8 mouse cellular contexts compared by ENCODE assay signal in the genomic region with DNA sequence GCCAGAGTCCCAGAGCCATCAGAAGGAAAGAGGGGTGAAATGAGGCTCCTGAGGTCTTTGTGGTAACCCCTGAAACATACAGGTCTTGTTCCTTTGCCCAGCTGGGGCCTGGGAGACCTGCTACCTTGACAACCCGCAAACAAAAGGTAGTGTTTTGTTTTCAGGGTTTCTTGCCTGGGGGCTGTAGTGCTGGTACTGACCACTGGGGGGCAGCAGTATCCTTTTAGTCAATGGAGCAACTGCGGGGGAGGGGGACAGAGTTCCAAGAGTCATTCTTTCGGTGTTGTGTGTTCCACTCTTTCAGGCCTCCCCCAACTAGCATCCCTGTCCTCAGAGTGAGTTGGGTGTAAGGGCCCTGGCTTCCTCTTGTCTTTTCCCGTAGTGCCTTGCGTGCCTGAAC. TPM values are rescaled to one million over a fixed set of nuclear protein-coding genes. Genes with fewer than 3 reads are reported as not detected.
DNase-seq lines count a peak whose midpoint lies in the region; ATAC-seq and TF ChIP-seq lines count a peak whose summit lies in the region.

No protein-coding gene starts in this region.

- TF ChIP-seq POLR2A in testis, adult 2 months (IDR thresholded peaks at IDR 0.05; ENCODE audit: control insufficient read depth, low read depth, low read length), result no peak

- ATAC-seq in embryonic facial prominence, embryonic 12.5 days (ENCODE audit: insufficient number of reproducible peaks, insufficient read depth, low FRiP score, low TSS enrichment), result no peak
- ATAC-seq in heart, embryonic 12.5 days (ENCODE audit: insufficient number of reproducible peaks, low FRiP score), result no peak
- no peak for ATAC-seq in kidney, embryonic 16.5 days (ENCODE audit: low FRiP score, low TSS enrichment)
- ATAC-seq in liver, embryonic 15.5 days (ENCODE audit: insufficient read depth), result no peak
- no peak for ATAC-seq in neural tube, embryonic 11.5 days (ENCODE audit: insufficient read depth, low FRiP score, low TSS enrichment)

- peaks cover 17% of the 10 kb centered on the region for H3K4me1 ChIP-seq in embryonic facial prominence, embryonic 12.5 days
- peaks cover 19% of the 10 kb centered on the region for H3K4me1 ChIP-seq in heart, embryonic 12.5 days (replicated peaks)
- H3K4me1 ChIP-seq in kidney, embryonic 16.5 days (ENCODE audit: insufficient read depth, low read length), result peaks cover 19% of the 10 kb centered on the region
- H3K4me1 ChIP-seq in liver, embryonic 15.5 days (replicated peaks), result peaks cover 15% of the 10 kb centered on the region
- H3K4me1 ChIP-seq in neural tube, embryonic 11.5 days (ENCODE audit: control insufficient read depth, insufficient read depth, low read length), result peaks cover 12% of the 10 kb centered on the region
- H3K4me1 ChIP-seq in testis, adult 2 months (ENCODE audit: control insufficient read depth, insufficient read depth, low read length), result peaks cover 27% of the 10 kb centered on the region

- 21% methylated on average over 5 of the region's 5 CpGs for WGBS in embryonic facial prominence, embryonic 12.5 days
- WGBS in heart, embryonic 12.5 days, result 11% methylated on average over 5 of the region's 5 CpGs
- WGBS in kidney, embryonic 16.5 days, result 13% methylated on average over 5 of the region's 5 CpGs
- WGBS in liver, embryonic 15.5 days (ENCODE audit: insufficient replicate concordance), result 19% methylated on average over 5 of the region's 5 CpGs
- 15% methylated on average over 5 of the region's 5 CpGs for WGBS in neural tube, embryonic 11.5 days

- no peaks in the 10 kb centered on the region for H3K79me2 ChIP-seq in C2C12 (ENCODE audit: control insufficient read depth, insufficient read depth)

- no peaks in the 10 kb centered on the region for H3K36me3 ChIP-seq in C2C12 (ENCODE audit: control insufficient read depth, insufficient read depth)
- H3K36me3 ChIP-seq in embryonic facial prominence, embryonic 12.5 days, result 0 out of 2 replicates have a peak, but pooled peaks cover 2% of the 10 kb centered on the region
- no peaks in the 10 kb centered on the region for H3K36me3 ChIP-seq in heart, embryonic 12.5 days
- no peaks in the 10 kb centered on the region for H3K36me3 ChIP-seq in kidney, embryonic 16.5 days (ENCODE audit: insufficient read depth, low read length)
- no peaks in the 10 kb centered on the region for H3K36me3 ChIP-seq in liver, embryonic 15.5 days (replicated peaks)
- no peaks in the 10 kb centered on the region for H3K36me3 ChIP-seq in neural tube, embryonic 11.5 days (ENCODE audit: control insufficient read depth, insufficient read depth, low read length)
- peaks cover 2% of the 10 kb centered on the region; the same call in 1 of the 2 replicates for H3K36me3 ChIP-seq in testis, adult 2 months (ENCODE audit: control insufficient read depth, insufficient read depth, low read length)

- H3K9ac ChIP-seq in embryonic facial prominence, embryonic 12.5 days, result peak overlapping the region; percentile 81
- H3K9ac ChIP-seq in heart, embryonic 12.5 days, result peak overlapping the region; percentile 36; the same call in 1 of the 2 replicates
- peak overlapping the region; percentile 94 for H3K9ac ChIP-seq in kidney, embryonic 16.5 days (replicated peaks; ENCODE audit: low read length)
- H3K9ac ChIP-seq in liver, embryonic 15.5 days, result no peak overlapping the region
- peak overlapping the region; percentile 95 for H3K9ac ChIP-seq in neural tube, embryonic 11.5 days (ENCODE audit: low read length)

- peak overlapping the region; percentile 90 for H3K4me2 ChIP-seq in embryonic facial prominence, embryonic 12.5 days (replicated peaks)
- H3K4me2 ChIP-seq in heart, embryonic 12.5 days, result peak overlapping the region; percentile 97
- peak overlapping the region; percentile 96 for H3K4me2 ChIP-seq in kidney, embryonic 16.5 days (replicated peaks; ENCODE audit: low read depth, low read length)
- peak overlapping the region; percentile 83; the same call in 1 of the 2 replicates for H3K4me2 ChIP-seq in liver, embryonic 15.5 days
- peak overlapping the region; percentile 94 for H3K4me2 ChIP-seq in neural tube, embryonic 11.5 days (ENCODE audit: low read depth)

- no peak overlapping the region for H3K4me3 ChIP-seq in C2C12 (ENCODE audit: insufficient read depth, poor library complexity, severe bottlenecking)
- H3K4me3 ChIP-seq in embryonic facial prominence, embryonic 12.5 days, result peak overlapping the region; percentile 76
- peak overlapping the region; percentile 63; the same call in 1 of the 2 replicates for H3K4me3 ChIP-seq in heart, embryonic 12.5 days
- H3K4me3 ChIP-seq in kidney, embryonic 16.5 days (ENCODE audit: low read length), result peak overlapping the region; percentile 71
- no peak overlapping the region for H3K4me3 ChIP-seq in liver, embryonic 15.5 days (replicated peaks)
- H3K4me3 ChIP-seq in neural tube, embryonic 11.5 days (ENCODE audit: low read depth, low read length), result peak overlapping the region; percentile 82
- H3K4me3 ChIP-seq in testis, adult 2 months (ENCODE audit: control insufficient read depth, low read depth, low read length), result peak overlapping the region; percentile 98

- 0 out of 2 replicates have a peak overlapping the region, but pooled peaks have one; percentile 11 for H3K27ac ChIP-seq in embryonic facial prominence, embryonic 12.5 days
- no peak overlapping the region for H3K27ac ChIP-seq in heart, embryonic 12.5 days (ENCODE audit: poor library complexity, severe bottlenecking)
- no peak overlapping the region for H3K27ac ChIP-seq in kidney, embryonic 16.5 days (ENCODE audit: low read length)
- H3K27ac ChIP-seq in liver, embryonic 15.5 days (replicated peaks), result no peak overlapping the region
- H3K27ac ChIP-seq in neural tube, embryonic 11.5 days (ENCODE audit: low read depth, low read length), result no peak overlapping the region
- no peak overlapping the region; the same call in 1 of the 2 replicates for H3K27ac ChIP-seq in testis, adult 2 months (ENCODE audit: control insufficient read depth, insufficient read depth, low read depth, low read length)

- H3K79me3 ChIP-seq in C2C12 (ENCODE audit: low read depth), result no peaks in the 10 kb centered on the region

- TF ChIP-seq CTCF in C2C12 (IDR thresholded peaks at IDR 0.05; ENCODE audit: control insufficient read depth, insufficient read depth, insufficient read length), result peak; percentile 57
- peak; percentile 82; the same call in 1 of the 2 replicates for TF ChIP-seq CTCF in testis, adult 2 months (IDR thresholded peaks at IDR 0.05; ENCODE audit: control insufficient read depth, insufficient read depth, insufficient replicate concordance, low read depth, low read length)

- peak; percentile 92 for DNase-seq in adrenal gland, postnatal 14 days
- DNase-seq in neural tube, embryonic 11.5 days (ENCODE audit: low spot score), result peak; percentile 86

- H3K9me3 ChIP-seq in embryonic facial prominence, embryonic 12.5 days, result no peaks in the 10 kb centered on the region
- H3K9me3 ChIP-seq in heart, embryonic 12.5 days (replicated peaks), result no peaks in the 10 kb centered on the region
- H3K9me3 ChIP-seq in kidney, embryonic 16.5 days (ENCODE audit: low read length), result no peaks in the 10 kb centered on the region
- H3K9me3 ChIP-seq in liver, embryonic 15.5 days (replicated peaks), result no peaks in the 10 kb centered on the region
- no peaks in the 10 kb centered on the region for H3K9me3 ChIP-seq in neural tube, embryonic 11.5 days (ENCODE audit: control insufficient read depth, low read length)

- peaks cover 15% of the 10 kb centered on the region for H3K27me3 ChIP-seq in C2C12 (ENCODE audit: control insufficient read depth, insufficient read depth, insufficient read length)
- no peaks in the 10 kb centered on the region for H3K27me3 ChIP-seq in embryonic facial prominence, embryonic 12.5 days
- H3K27me3 ChIP-seq in heart, embryonic 12.5 days (replicated peaks), result peaks cover 15% of the 10 kb centered on the region; the same call in 1 of the 2 replicates
- no peaks in the 10 kb centered on the region for H3K27me3 ChIP-seq in kidney, embryonic 16.5 days (ENCODE audit: insufficient read depth, low read length)
- peaks cover 45% of the 10 kb centered on the region for H3K27me3 ChIP-seq in liver, embryonic 15.5 days
- H3K27me3 ChIP-seq in neural tube, embryonic 11.5 days (ENCODE audit: control insufficient read depth, insufficient read depth, low read length), result no peaks in the 10 kb centered on the region
- H3K27me3 ChIP-seq in testis, adult 2 months (ENCODE audit: control insufficient read depth, insufficient read depth, low read length), result no peaks in the 10 kb centered on the region

- no peak overlapping the region for H3ac ChIP-seq in C2C12 (ENCODE audit: control insufficient read depth, insufficient read length, low read depth)

RNA-seq across cellular contexts. Expression of gene Ralgds, which starts 1.6 kb away (rescaled TPM):
- 10.5 TPM for polyA plus RNA-seq in C2C12 (2012; fragmentation: generic; extraction: Trizol)
- total RNA-seq in adrenal gland, postnatal 14 days (2021), result 27.0 and 35.9 TPM in 2 replicates
- 64.1 and 66.1 TPM in 2 replicates for polyA plus RNA-seq in embryonic facial prominence, embryonic 12.5 days (2016; fragmentation: Nextera tagmentation; extraction: Ambion mirVana)
- polyA plus RNA-seq in heart, embryonic 12.5 days (2016; fragmentation: Nextera tagmentation; extraction: Ambion mirVana), result 21.1 and 22.1 TPM in 2 replicates
- 24.7 and 28.7 TPM in 2 replicates for polyA plus RNA-seq in kidney, embryonic 16.5 days (2015; fragmentation: Nextera tagmentation; extraction: Ambion mirVana)
- 1.8 and 2.2 TPM in 2 replicates for polyA plus RNA-seq in liver, embryonic 15.5 days (2015; fragmentation: Nextera tagmentation; extraction: Ambion mirVana)
- polyA plus RNA-seq in neural tube, embryonic 11.5 days (2014; fragmentation: Nextera tagmentation; extraction: Ambion mirVana), result 62.8 and 86.7 TPM in 2 replicates
- polyA plus RNA-seq in testis, adult 2 months (2012; rRNA removed), result 147 and 169 TPM in 2 replicates

RNA-seq across cellular contexts. Expression of gene Gm10134, which starts 8.6 kb away (rescaled TPM):
- polyA plus RNA-seq in C2C12 (2012; fragmentation: generic; extraction: Trizol), result not detected
- total RNA-seq in adrenal gland, postnatal 14 days (2021), result 1.1 and 3.2 TPM in 2 replicates
- 0.87 TPM in 1 of 2 replicates, not detected in the other for polyA plus RNA-seq in embryonic facial prominence, embryonic 12.5 days (2016; fragmentation: Nextera tagmentation; extraction: Ambion mirVana)
- polyA plus RNA-seq in heart, embryonic 12.5 days (2016; fragmentation: Nextera tagmentation; extraction: Ambion mirVana), result 0.82 TPM in 1 of 2 replicates, not detected in the other
- 8.3 and 9.8 TPM in 2 replicates for polyA plus RNA-seq in kidney, embryonic 16.5 days (2015; fragmentation: Nextera tagmentation; extraction: Ambion mirVana)
- 0.37 and 0.82 TPM in 2 replicates for polyA plus RNA-seq in liver, embryonic 15.5 days (2015; fragmentation: Nextera tagmentation; extraction: Ambion mirVana)
- polyA plus RNA-seq in neural tube, embryonic 11.5 days (2014; fragmentation: Nextera tagmentation; extraction: Ambion mirVana), result 1.0 TPM in 1 of 2 replicates, not detected in the other
- 0.47 and 0.78 TPM in 2 replicates for polyA plus RNA-seq in testis, adult 2 months (2012; rRNA removed)

RNA-seq across cellular contexts. Expression of gene Gbgt1, which starts 17.8 kb away (rescaled TPM):
- not detected for polyA plus RNA-seq in C2C12 (2012; fragmentation: generic; extraction: Trizol)
- 3.3 and 5.1 TPM in 2 replicates for total RNA-seq in adrenal gland, postnatal 14 days (2021)
- 0.36 TPM in 1 of 2 replicates, not detected in the other for polyA plus RNA-seq in embryonic facial prominence, embryonic 12.5 days (2016; fragmentation: Nextera tagmentation; extraction: Ambion mirVana)
- polyA plus RNA-seq in heart, embryonic 12.5 days (2016; fragmentation: Nextera tagmentation; extraction: Ambion mirVana), result 0.28 and 0.41 TPM in 2 replicates
- polyA plus RNA-seq in kidney, embryonic 16.5 days (2015; fragmentation: Nextera tagmentation; extraction: Ambion mirVana), result 5.5 and 6.3 TPM in 2 replicates
- 0.50 and 0.60 TPM in 2 replicates for polyA plus RNA-seq in liver, embryonic 15.5 days (2015; fragmentation: Nextera tagmentation; extraction: Ambion mirVana)
- 0.82 TPM in 1 of 2 replicates, not detected in the other for polyA plus RNA-seq in neural tube, embryonic 11.5 days (2014; fragmentation: Nextera tagmentation; extraction: Ambion mirVana)
- polyA plus RNA-seq in testis, adult 2 months (2012; rRNA removed), result 3.1 and 4.5 TPM in 2 replicates

RNA-seq across cellular contexts. Expression of gene Mrps2, which starts 46.6 kb away (rescaled TPM):
- 30.4 TPM for polyA plus RNA-seq in C2C12 (2012; fragmentation: generic; extraction: Trizol)
- 70.8 and 73.7 TPM in 2 replicates for total RNA-seq in adrenal gland, postnatal 14 days (2021)
- polyA plus RNA-seq in embryonic facial prominence, embryonic 12.5 days (2016; fragmentation: Nextera tagmentation; extraction: Ambion mirVana), result 57.5 and 61.8 TPM in 2 replicates
- polyA plus RNA-seq in heart, embryonic 12.5 days (2016; fragmentation: Nextera tagmentation; extraction: Ambion mirVana), result 49.6 and 52.9 TPM in 2 replicates
- polyA plus RNA-seq in kidney, embryonic 16.5 days (2015; fragmentation: Nextera tagmentation; extraction: Ambion mirVana), result 70.8 and 74.2 TPM in 2 replicates
- 23.5 and 23.7 TPM in 2 replicates for polyA plus RNA-seq in liver, embryonic 15.5 days (2015; fragmentation: Nextera tagmentation; extraction: Ambion mirVana)
- polyA plus RNA-seq in neural tube, embryonic 11.5 days (2014; fragmentation: Nextera tagmentation; extraction: Ambion mirVana), result 66.7 and 66.9 TPM in 2 replicates
- 22.1 and 24.9 TPM in 2 replicates for polyA plus RNA-seq in testis, adult 2 months (2012; rRNA removed)

RNA-seq across cellular contexts. Expression of gene 1700007K13Rik, which starts 48.4 kb away (rescaled TPM):
- polyA plus RNA-seq in C2C12 (2012; fragmentation: generic; extraction: Trizol), result 0.68 TPM
- 0.93 TPM in 1 of 2 replicates, not detected in the other for total RNA-seq in adrenal gland, postnatal 14 days (2021)
- polyA plus RNA-seq in embryonic facial prominence, embryonic 12.5 days (2016; fragmentation: Nextera tagmentation; extraction: Ambion mirVana), result 0.69 and 1.2 TPM in 2 replicates
- 0.29 and 0.49 TPM in 2 replicates for polyA plus RNA-seq in heart, embryonic 12.5 days (2016; fragmentation: Nextera tagmentation; extraction: Ambion mirVana)
- polyA plus RNA-seq in kidney, embryonic 16.5 days (2015; fragmentation: Nextera tagmentation; extraction: Ambion mirVana), result 0.22 and 0.94 TPM in 2 replicates
- polyA plus RNA-seq in liver, embryonic 15.5 days (2015; fragmentation: Nextera tagmentation; extraction: Ambion mirVana), result not detected in 2 replicates
- 0.42 and 0.99 TPM in 2 replicates for polyA plus RNA-seq in neural tube, embryonic 11.5 days (2014; fragmentation: Nextera tagmentation; extraction: Ambion mirVana)
- 49.9 and 54.6 TPM in 2 replicates for polyA plus RNA-seq in testis, adult 2 months (2012; rRNA removed)

Comparison
In these comparisons a context has a peak if more than half of its experiments do, and no peak if none do; other contexts are left out.
1. H3K4me3 ChIP-seq: peak in embryonic facial prominence, embryonic 12.5 days (single experiment), heart, embryonic 12.5 days (single experiment), kidney, embryonic 16.5 days (single experiment), neural tube, embryonic 11.5 days (single experiment) and testis, adult 2 months (single experiment); none in C2C12 (single experiment) and liver, embryonic 15.5 days (single experiment).
2. Peak in every context shown above with its lines, with median percentiles within 50 percentile points of each other: H3K4me2 ChIP-seq.